Mouse (Mus musculus): ENCODE measurements at regions not wholly inside any gene's neighbourhood (a gene's known extent, or its start where the extent isn't known, plus 50 kb on each side); places are given as distances from the start of the nearest gene placed in this dataset.

- DNase-seq (ENCODE audit: low spot score) = no peak
Observed at GRCm38 (mm10) chr16:76183556-76183955, 161.5 kb upstream of the Samsn1 start.

DNA sequence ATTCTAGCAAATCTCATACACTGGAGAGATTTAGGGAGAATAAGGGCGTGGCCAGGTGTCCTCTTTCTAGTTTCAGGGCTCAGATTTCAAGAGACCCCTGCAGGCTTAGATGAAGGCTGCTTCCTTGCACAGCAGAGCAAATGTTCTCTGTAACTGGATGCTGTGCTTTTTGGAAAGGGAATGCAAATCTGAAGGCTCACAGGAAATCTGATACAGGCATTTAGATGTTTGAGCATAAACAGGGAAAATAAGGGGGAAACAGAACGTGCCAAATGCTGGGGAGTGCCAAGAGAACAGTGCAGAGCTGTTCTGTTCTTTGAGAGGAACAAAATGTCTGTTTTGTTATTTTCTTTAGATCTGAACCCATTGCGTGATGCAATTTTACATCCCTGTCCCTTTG is 161.0 kb upstream of the Samsn1 start:
- no peak for DNase-seq (ENCODE audit: low spot score)

GRCm38 (mm10) chr16:76181596-76181995 is 159.5 kb upstream of the Samsn1 start:
- no peak for DNase-seq (ENCODE audit: low spot score)

- no peak for DNase-seq (ENCODE audit: low spot score)
Observed at GRCm38 (mm10) chr16:76167651-76168050, 145.6 kb upstream of the Samsn1 start.

- no peak for DNase-seq (ENCODE audit: low spot score)
Observed at GRCm38 (mm10) chr16:76160879-76161278, 138.8 kb upstream of the Samsn1 start.

- DNase-seq (ENCODE audit: low spot score) = no peak
Observed at GRCm38 (mm10) chr16:76158585-76158984, 136.5 kb upstream of the Samsn1 start.

GRCm38 (mm10) chr16:76153766-76154525 is 131.9 kb upstream of the Samsn1 start:
- DNase-seq (ENCODE audit: low spot score) = no peak

- no peak for DNase-seq (ENCODE audit: low spot score)
Observed at GRCm38 (mm10) chr16:76149581-76149980, 127.5 kb upstream of the Samsn1 start.

- no peak for DNase-seq (ENCODE audit: low spot score)
Observed at GRCm38 (mm10) chr16:76133892-76134291, 111.8 kb upstream of the Samsn1 start.

DNA sequence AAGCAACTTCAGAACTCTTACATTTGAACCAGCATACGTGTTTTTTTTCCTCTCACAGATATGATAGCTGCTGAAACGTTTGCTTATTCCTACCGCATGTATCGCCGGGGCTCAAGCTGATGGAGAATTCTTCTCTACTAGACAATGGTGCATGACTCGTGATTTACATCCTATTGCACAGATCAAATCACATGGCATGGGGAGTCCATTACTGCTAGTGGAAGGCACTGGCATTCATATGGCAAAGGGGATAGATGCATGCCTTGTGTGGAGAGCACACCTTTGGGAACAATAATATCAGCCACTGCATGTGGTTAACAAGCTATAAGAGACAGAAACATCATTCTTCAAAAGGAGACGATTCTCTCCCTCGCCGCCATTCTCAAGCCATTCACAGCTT is 108.4 kb upstream of the Samsn1 start:
- DNase-seq (ENCODE audit: low spot score) = no peak

- no peak for DNase-seq (ENCODE audit: low spot score)
Observed at GRCm38 (mm10) chr16:76129982-76130381, 107.9 kb upstream of the Samsn1 start.

- no peak for DNase-seq (ENCODE audit: low spot score)
Observed at GRCm38 (mm10) chr16:76123021-76123384, 100.9 kb upstream of the Samsn1 start.

- DNase-seq (ENCODE audit: low spot score) = no peak
Observed at GRCm38 (mm10) chr16:76122172-76123020, 100.3 kb upstream of the Samsn1 start.

GRCm38 (mm10) chr16:76120712-76121111 is 98.6 kb upstream of the Samsn1 start:
- no peak for DNase-seq (ENCODE audit: low spot score)

GRCm38 (mm10) chr16:76110383-76110782 is 88.3 kb upstream of the Samsn1 start:
- no peak for DNase-seq (ENCODE audit: low spot score)

DNA sequence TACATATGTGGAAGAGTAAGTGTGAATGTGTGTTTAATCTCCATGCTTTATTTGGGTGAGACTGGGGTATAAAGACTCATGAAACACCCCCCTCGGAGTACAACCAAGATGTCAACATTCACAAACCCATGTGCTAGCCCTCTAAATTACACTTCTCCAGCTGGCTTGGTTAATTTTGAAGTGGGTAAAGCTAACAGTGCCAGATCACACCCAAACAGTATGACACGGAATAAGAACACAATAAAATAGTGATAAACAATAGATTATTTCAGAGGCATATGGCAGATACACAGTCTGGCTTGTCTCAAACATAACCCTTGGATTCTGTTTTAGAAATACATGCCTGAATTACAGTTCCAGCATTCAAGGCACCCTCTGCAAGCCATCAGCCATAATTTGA is 86.4 kb upstream of the Samsn1 start:
- no peak for DNase-seq (ENCODE audit: low spot score)

DNA sequence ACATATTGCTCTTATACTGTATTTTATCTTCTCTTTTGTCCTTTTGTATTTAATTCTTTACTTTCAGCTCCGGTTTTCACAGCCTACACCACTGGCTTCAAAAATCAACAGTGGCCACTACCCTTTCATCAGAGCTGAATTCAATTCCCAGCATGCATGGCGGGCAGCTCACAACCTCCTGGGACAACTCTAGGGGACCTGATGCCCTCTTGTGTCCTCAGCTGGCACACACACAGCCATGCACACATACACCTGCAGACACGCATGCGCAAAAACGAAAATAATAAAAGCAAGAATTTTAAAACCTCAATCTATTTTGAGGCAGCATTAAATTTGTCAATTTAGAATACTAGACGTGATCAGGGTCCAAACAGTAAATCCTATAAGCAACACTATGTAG is 82.6 kb upstream of the Samsn1 start:
- no peak for DNase-seq (ENCODE audit: low spot score)

- DNase-seq (ENCODE audit: low spot score) = no peak
Observed at GRCm38 (mm10) chr16:76101773-76102172, 79.7 kb upstream of the Samsn1 start.

DNA sequence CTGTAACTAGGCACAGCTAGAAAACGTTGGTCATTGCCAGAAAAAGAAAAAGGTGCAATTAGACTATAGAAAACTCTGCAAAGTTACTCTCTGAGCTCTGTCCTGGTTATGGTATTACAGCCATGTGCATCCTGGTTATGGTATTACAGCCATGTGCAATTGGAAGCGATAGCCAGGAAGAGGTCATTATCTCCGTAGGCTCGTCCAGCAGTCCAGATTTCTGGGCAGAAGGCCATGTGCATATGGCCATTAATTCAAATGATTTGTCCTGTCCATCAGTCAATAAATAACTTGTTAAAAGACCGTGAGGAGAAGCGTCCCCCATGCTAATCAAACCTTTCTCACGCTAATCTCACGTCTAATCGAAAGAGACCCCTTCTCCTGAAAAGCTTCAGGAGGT is 75.7 kb upstream of the Samsn1 start:
- DNase-seq (ENCODE audit: low spot score) = no peak

GRCm38 (mm10) chr16:76096363-76096762 is 74.3 kb upstream of the Samsn1 start:
- no peak for DNase-seq (ENCODE audit: low spot score)

- no peak for DNase-seq (ENCODE audit: low spot score)
Observed at GRCm38 (mm10) chr16:76085363-76085762, 63.3 kb upstream of the Samsn1 start.

GRCm38 (mm10) chr16:76082465-76082864 is 60.4 kb upstream of the Samsn1 start:
- no peak for DNase-seq (ENCODE audit: low spot score)

GRCm38 (mm10) chr16:76079761-76080502 is 57.9 kb upstream of the Samsn1 start:
- DNase-seq (ENCODE audit: low spot score) = no peak

Measured in yolk sac, embryonic 10.5 days (tissue).